Comparison of ENCODE assay signal across 8 mouse cellular contexts in genomic region chr10:96620890-96621271, GRCm38 (mm10). TPM values are rescaled to one million over a fixed set of nuclear protein-coding genes. Genes with fewer than 3 reads are reported as not detected.
DNase-seq lines count a peak whose midpoint lies in the region; ATAC-seq lines count a peak whose summit lies in the region.

No protein-coding gene starts in this region.

- H3K27me3 ChIP-seq in embryonic facial prominence, embryonic 12.5 days: no peaks in the 10 kb centered on the region
- no peaks in the 10 kb centered on the region for H3K27me3 ChIP-seq in liver, embryonic 16.5 days (ENCODE audit: control insufficient read depth, insufficient read depth, low read depth, low read length)

- H3K9ac ChIP-seq in embryonic facial prominence, embryonic 12.5 days: peak overlapping the region; percentile 46
- no peak overlapping the region for H3K9ac ChIP-seq in liver, embryonic 16.5 days (ENCODE audit: low read depth, low read length)

- peak overlapping the region; percentile 53 for H3K4me3 ChIP-seq in embryonic facial prominence, embryonic 12.5 days
- H3K4me3 ChIP-seq in liver, embryonic 16.5 days (ENCODE audit: low read depth, low read length): peak overlapping the region; percentile 26; the same call in 1 of the 2 replicates

- peak; percentile 37 for DNase-seq in embryo, embryonic 10.5 days (ENCODE audit: low spot score)
- DNase-seq in embryo, embryonic 11 days: no peak
- peak; percentile 89 for DNase-seq in induced T-regulatory cell, adult 2 months (ENCODE audit: low read depth)
- peak; percentile 33 for DNase-seq in skeletal muscle tissue, adult 2 months (ENCODE audit: low read depth, low spot score)
- DNase-seq in ovary, adult 18-20 months (ENCODE audit: low spot score): no peak
- DNase-seq in right cerebral cortex, postnatal 14 days: no peak

- H3K27ac ChIP-seq in embryonic facial prominence, embryonic 12.5 days: no peak overlapping the region
- H3K27ac ChIP-seq in liver, embryonic 16.5 days (ENCODE audit: low read length): no peak overlapping the region

- H3K36me3 ChIP-seq in embryonic facial prominence, embryonic 12.5 days: peaks cover 28% of the 10 kb centered on the region
- no peaks in the 10 kb centered on the region for H3K36me3 ChIP-seq in liver, embryonic 16.5 days (ENCODE audit: control insufficient read depth, insufficient read depth)

- ATAC-seq in embryonic facial prominence, embryonic 12.5 days (ENCODE audit: insufficient number of reproducible peaks, insufficient read depth, low FRiP score, low TSS enrichment): no peak
- no peak for ATAC-seq in liver, embryonic 16.5 days (ENCODE audit: low read depth)

- H3K9me3 ChIP-seq in embryonic facial prominence, embryonic 12.5 days: no peaks in the 10 kb centered on the region
- no peaks in the 10 kb centered on the region for H3K9me3 ChIP-seq in liver, embryonic 16.5 days (replicated peaks; ENCODE audit: control insufficient read depth, low read length)

- WGBS in embryonic facial prominence, embryonic 12.5 days: 37% methylated on average over 4 of the region's 4 CpGs
- WGBS in liver, embryonic 16.5 days (ENCODE audit: insufficient replicate concordance): 37% methylated on average over 4 of the region's 4 CpGs

- peak overlapping the region; percentile 86 for H3K4me2 ChIP-seq in embryonic facial prominence, embryonic 12.5 days (replicated peaks)
- peak overlapping the region; percentile 47 for H3K4me2 ChIP-seq in liver, embryonic 16.5 days (ENCODE audit: low read depth, low read length)

- H3K4me1 ChIP-seq in embryonic facial prominence, embryonic 12.5 days: peaks cover 30% of the 10 kb centered on the region
- peaks cover 17% of the 10 kb centered on the region for H3K4me1 ChIP-seq in liver, embryonic 16.5 days (ENCODE audit: control insufficient read depth, low read depth, low read length)

RNA-seq across cellular contexts. Expression of gene Btg1, which starts 4.1 kb away (rescaled TPM):
- polyA plus RNA-seq in embryonic facial prominence, embryonic 12.5 days (2016; fragmentation: Nextera tagmentation; extraction: Ambion mirVana): 70.3 and 71.9 TPM in 2 replicates
- polyA plus RNA-seq in liver, embryonic 16.5 days (2015; fragmentation: Nextera tagmentation; extraction: Ambion mirVana): 10.3 and 14.5 TPM in 2 replicates

Comparison
In these comparisons a context has a peak if more than half of its experiments do, and no peak if none do; other contexts are left out.
1. DNase-seq: peak in embryo, embryonic 10.5 days (single experiment), induced T-regulatory cell, adult 2 months (single experiment) and skeletal muscle tissue, adult 2 months (single experiment); none in embryo, embryonic 11 days (single experiment), ovary, adult 18-20 months (single experiment) and right cerebral cortex, postnatal 14 days (single experiment).